Comparison of ENCODE assay signal across 13 mouse cellular contexts in the genomic region with DNA sequence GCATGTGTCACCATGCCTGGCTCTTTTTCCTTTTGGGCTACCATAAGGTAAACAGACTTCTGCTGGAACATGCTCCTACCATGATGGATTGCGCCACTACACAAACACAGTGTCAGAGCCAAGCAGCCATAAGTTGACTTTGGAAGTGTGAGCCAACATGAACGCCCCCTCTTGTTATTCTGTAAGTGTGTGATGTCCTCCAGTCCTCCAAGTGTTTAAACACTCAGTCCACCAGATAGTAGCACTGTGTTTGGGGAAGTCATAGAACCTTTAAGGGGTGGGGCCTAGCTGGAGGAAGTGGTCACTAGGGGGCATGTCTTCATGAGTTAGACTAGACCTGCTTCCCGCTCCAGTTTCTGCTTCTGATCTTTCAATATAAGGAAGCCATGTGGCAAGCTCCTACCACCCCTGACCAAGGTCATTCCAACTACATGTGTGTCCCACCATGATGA. TPM values are rescaled to one million over a fixed set of nuclear protein-coding genes. Genes with fewer than 3 reads are reported as not detected.
DNase-seq lines count a peak whose midpoint lies in the region; ATAC-seq and TF ChIP-seq lines count a peak whose summit lies in the region.
"Had no signal": no experiment of that assay in that cellular context is flagged by ENCODE, and none has a peak within 500 bp of the region (broad histone marks: within the 10 kb centered on the region; RNA-seq: fewer than 3 reads in every experiment).

No protein-coding gene starts in this region.

- whole genome bisulfite sequencing in kidney, postnatal 0 days, result 63% methylated on average over 3 of the region's 3 CpGs
- 68% methylated on average over 3 of the region's 3 CpGs for WGBS in kidney, embryonic 15.5 days
- 49% methylated on average over 3 of the region's 3 CpGs for WGBS in small intestine, adult 2 months

- no peaks in the 10 kb centered on the region for H3K9me3 ChIP-seq in kidney, postnatal 0 days (replicated peaks; ENCODE audit: low read length)
- no peaks in the 10 kb centered on the region for H3K9me3 ChIP-seq in kidney, embryonic 15.5 days (replicated peaks)
- H3K9me3 ChIP-seq: embryonic facial prominence, embryonic 15.5 days had no signal

- no peak for ATAC-seq in kidney, postnatal 0 days (replicated peaks; ENCODE audit: low FRiP score, low read depth)
- ATAC-seq in kidney, embryonic 15.5 days (replicated peaks; ENCODE audit: low FRiP score), result no peak

- no peak overlapping the region for H3K27ac ChIP-seq in kidney, postnatal 0 days
- H3K27ac ChIP-seq in kidney, embryonic 15.5 days, result no peak overlapping the region
- H3K27ac ChIP-seq in small intestine, adult 2 months (ENCODE audit: insufficient read depth, low read depth, low read length), result peak overlapping the region; percentile 8; the same call in 1 of the 2 replicates
- H3K27ac ChIP-seq: embryonic facial prominence, embryonic 15.5 days had no signal

- no peak overlapping the region for H3K4me2 ChIP-seq in kidney, postnatal 0 days (ENCODE audit: low read length)
- H3K4me2 ChIP-seq in kidney, embryonic 15.5 days, result no peak overlapping the region
- H3K4me2 ChIP-seq: embryonic facial prominence, embryonic 15.5 days had no signal

- TF ChIP-seq POLR2A in small intestine, adult 2 months (IDR thresholded peaks at IDR 0.05; ENCODE audit: low read depth, low read length), result no peak

- H3K9ac ChIP-seq in kidney, postnatal 0 days (ENCODE audit: low read depth, low read length), result no peak overlapping the region
- no peak overlapping the region for H3K9ac ChIP-seq in kidney, embryonic 15.5 days
- H3K9ac ChIP-seq: embryonic facial prominence, embryonic 15.5 days had no signal

- no peak for TF ChIP-seq CTCF in kidney, postnatal 0 days (IDR thresholded peaks at IDR 0.05; ENCODE audit: low read depth)
- TF ChIP-seq CTCF in small intestine, adult 2 months (IDR thresholded peaks at IDR 0.05; ENCODE audit: extremely low read depth, insufficient read length, insufficient replicate concordance, low read depth, low read length), result no peak

- H3K4me3 ChIP-seq in kidney, postnatal 0 days (replicated peaks; ENCODE audit: low read depth, low read length), result no peak overlapping the region
- no peak overlapping the region for H3K4me3 ChIP-seq in kidney, embryonic 15.5 days (replicated peaks)
- no peak overlapping the region for H3K4me3 ChIP-seq in small intestine, adult 2 months (ENCODE audit: low read depth, low read length)
- H3K4me3 ChIP-seq: embryonic facial prominence, embryonic 15.5 days had no signal

- DNase-seq in kidney, postnatal 0 days (ENCODE audit: low spot score), result peak; percentile 32
- peak; percentile 33 for DNase-seq in c-Kit-positive CD71-negative TER-119-negative erythroid progenitor cells, embryonic 14.5 days (ENCODE audit: low read depth)
- peak; percentile 82 to 90 for DNase-seq in lung, adult 18-20 months
- DNase-seq in gastrocnemius, adult 8-10 months (ENCODE audit: low spot score in 2 of 2), result no peak
- no peak for DNase-seq in right cerebral cortex, postnatal 36 days (ENCODE audit: low spot score in 2 of 2)
- no peak for DNase-seq in urinary bladder, postnatal 10 days (ENCODE audit: low spot score)
- DNase-seq: cerebellum, adult 11 months had no signal

- 0 out of 2 replicates have a peak, but pooled peaks cover under 1% of the 10 kb centered on the region for H3K4me1 ChIP-seq in kidney, postnatal 0 days (replicated peaks; ENCODE audit: insufficient read depth, low read length)
- no peaks in the 10 kb centered on the region for H3K4me1 ChIP-seq in kidney, embryonic 15.5 days
- H3K4me1 ChIP-seq in small intestine, adult 2 months (ENCODE audit: control insufficient read depth, insufficient read depth, insufficient read length, low read length), result no peaks in the 10 kb centered on the region
- H3K4me1 ChIP-seq: embryonic facial prominence, embryonic 15.5 days had no signal

- no peaks in the 10 kb centered on the region for H3K36me3 ChIP-seq in kidney, postnatal 0 days (ENCODE audit: insufficient read depth, low read length)
- no peaks in the 10 kb centered on the region for H3K36me3 ChIP-seq in kidney, embryonic 15.5 days
- H3K36me3 ChIP-seq in small intestine, adult 2 months (ENCODE audit: control insufficient read depth, insufficient read depth, low read length), result no peaks in the 10 kb centered on the region
- H3K36me3 ChIP-seq: embryonic facial prominence, embryonic 15.5 days had no signal

- H3K27me3 ChIP-seq in kidney, postnatal 0 days (ENCODE audit: insufficient read depth, low read length), result no peaks in the 10 kb centered on the region
- no peaks in the 10 kb centered on the region for H3K27me3 ChIP-seq in kidney, embryonic 15.5 days
- H3K27me3 ChIP-seq in small intestine, adult 2 months (ENCODE audit: control insufficient read depth, insufficient read depth, low read length), result no peaks in the 10 kb centered on the region
- H3K27me3 ChIP-seq: embryonic facial prominence, embryonic 15.5 days had no signal

RNA-seq across cellular contexts. Expression of gene Itih3, which starts 15.7 kb away (rescaled TPM):
- polyA plus RNA-seq in kidney, postnatal 0 days (2015; fragmentation: Nextera tagmentation; extraction: Ambion mirVana), result 0.53 and 0.75 TPM in 2 replicates
- polyA plus RNA-seq in kidney, embryonic 15.5 days (2015; fragmentation: Nextera tagmentation; extraction: Ambion mirVana), result 2.6 and 5.0 TPM in 2 replicates
- 0.11 and 0.49 TPM in 2 replicates for polyA plus RNA-seq in small intestine, adult 2 months (2012; rRNA removed)
- total RNA-seq in gastrocnemius, adult 8-10 months (2022), result under 1 TPM in 3 of 4 experiments, not detected in 1; 0.15 to 0.51 (median 0.40) TPM
- total RNA-seq: megakaryocyte-erythroid progenitor cell, adult 5-6 weeks had no signal

RNA-seq across cellular contexts. Expression of gene Itih4, which starts 21.6 kb away (rescaled TPM):
- polyA plus RNA-seq in kidney, postnatal 0 days (2015; fragmentation: Nextera tagmentation; extraction: Ambion mirVana), result 0.17 and 0.26 TPM in 2 replicates
- 0.93 and 1.6 TPM in 2 replicates for polyA plus RNA-seq in kidney, embryonic 15.5 days (2015; fragmentation: Nextera tagmentation; extraction: Ambion mirVana)
- 3.8 TPM in 1 of 2 replicates, not detected in the other for polyA plus RNA-seq in small intestine, adult 2 months (2012; rRNA removed)
- under 1 TPM in 1 of 4 experiments, not detected in 3; 0.48 TPM for total RNA-seq in gastrocnemius, adult 8-10 months (2022)
- total RNA-seq: layer of hippocampus, postnatal 14 days; megakaryocyte-erythroid progenitor cell, adult 5-6 weeks had no signal
- polyA plus RNA-seq: embryonic facial prominence, embryonic 15.5 days had no signal

RNA-seq across cellular contexts. Expression of gene Mustn1, which starts 28.8 kb away (rescaled TPM):
- 6.6 and 8.1 TPM in 2 replicates for polyA plus RNA-seq in kidney, postnatal 0 days (2015; fragmentation: Nextera tagmentation; extraction: Ambion mirVana)
- polyA plus RNA-seq in kidney, embryonic 15.5 days (2015; fragmentation: Nextera tagmentation; extraction: Ambion mirVana), result 5.0 and 5.3 TPM in 2 replicates
- polyA plus RNA-seq in small intestine, adult 2 months (2012; rRNA removed), result 12.9 and 22.9 TPM in 2 replicates
- total RNA-seq in gastrocnemius, adult 8-10 months (2022), result 100 to 1,000 TPM in 1 of 4 experiments, 10 to 100 TPM in 3; 54.5 to 111 (median 61.6) TPM

RNA-seq across cellular contexts. Expression of gene Itih1, which starts 35.2 kb away (rescaled TPM):
- 0.34 and 0.41 TPM in 2 replicates for polyA plus RNA-seq in kidney, postnatal 0 days (2015; fragmentation: Nextera tagmentation; extraction: Ambion mirVana)
- polyA plus RNA-seq in kidney, embryonic 15.5 days (2015; fragmentation: Nextera tagmentation; extraction: Ambion mirVana), result 0.30 and 0.55 TPM in 2 replicates
- not detected in 2 replicates for polyA plus RNA-seq in small intestine, adult 2 months (2012; rRNA removed)
- total RNA-seq in gastrocnemius, adult 8-10 months (2022), result under 1 TPM in 1 of 4 experiments, not detected in 3; 0.11 TPM
- total RNA-seq: heart, adult 8-10 months; layer of hippocampus, postnatal 14 days; megakaryocyte-erythroid progenitor cell, adult 5-6 weeks had no signal
- polyA plus RNA-seq: embryonic facial prominence, embryonic 15.5 days had no signal

RNA-seq across cellular contexts. Expression of gene Nek4, which starts 43.3 kb away (rescaled TPM):
- polyA plus RNA-seq in kidney, postnatal 0 days (2015; fragmentation: Nextera tagmentation; extraction: Ambion mirVana), result 8.7 and 10.5 TPM in 2 replicates
- 17.3 and 17.4 TPM in 2 replicates for polyA plus RNA-seq in kidney, embryonic 15.5 days (2015; fragmentation: Nextera tagmentation; extraction: Ambion mirVana)
- polyA plus RNA-seq in small intestine, adult 2 months (2012; rRNA removed), result 0.63 and 1.3 TPM in 2 replicates
- total RNA-seq in gastrocnemius, adult 8-10 months (2022), result 1 to 10 TPM; 3.5 to 4.5 (median 4.0) TPM

Comparison
In these comparisons a context has a peak if more than half of its experiments do, and no peak if none do; other contexts are left out.
1. DNase-seq: peak in kidney, postnatal 0 days (single experiment), c-Kit-positive CD71-negative TER-119-negative erythroid progenitor cells, embryonic 14.5 days (single experiment) and lung, adult 18-20 months (2 of 2); none in gastrocnemius, adult 8-10 months (0 of 2), right cerebral cortex, postnatal 36 days (0 of 2) and urinary bladder, postnatal 10 days (single experiment).